Mouse (Mus musculus) heart, postnatal 36 days (tissue): ENCODE data around the gene Pnrc1. TPM values are rescaled to one million over a fixed set of nuclear protein-coding genes. Genes with fewer than 3 reads are reported as not detected.

ENCODE experiments used
- DNase-seq, 2 experiments: peaks; one replicate each; pipeline ENCODE4 v3.0.0; 2021 to 2022
- intact Hi-C: fragments of 180-260 bp; cut with DNase I; formaldehyde crosslinking; loops from one replicate; pipeline ENCODE4 v1.15.1; 2025
- total RNA-seq, 2 experiments: library from RNA; stranded (reverse); gene quantifications; 2 replicates each; pipeline ENCODE4 v1.2.3; 2021

Pnrc1 gene
- total RNA-seq, 2 experiments from 2014 or later = 153 to 155 TPM

- intact Hi-C loops = no loop called here
- no peak for DNase-seq
These were observed 59.1 kb downstream of the Pnrc1 start for GRCm38 (mm10) chr4:33230881-33231280.

DNA sequence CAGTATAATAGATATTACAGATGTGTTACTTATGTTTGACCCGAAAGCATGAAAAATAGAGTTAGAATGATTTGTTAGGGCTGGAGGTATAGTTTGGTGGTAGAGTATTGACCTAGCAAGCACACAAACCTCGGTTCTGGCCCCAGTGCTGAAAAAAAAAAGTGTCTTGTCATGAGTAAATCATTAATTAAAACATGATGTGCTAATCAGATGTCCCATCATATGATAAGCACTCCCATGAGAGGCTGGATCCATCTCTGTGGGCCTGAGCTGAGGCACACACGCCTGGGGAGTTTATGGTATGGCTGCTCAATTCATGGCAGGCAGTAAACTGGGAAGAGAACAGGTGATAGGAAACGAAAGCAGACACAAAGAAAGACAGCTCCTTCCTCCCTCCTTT, 60.3 kb downstream of the Pnrc1 start:
- intact Hi-C loops = no loop called here

DNA sequence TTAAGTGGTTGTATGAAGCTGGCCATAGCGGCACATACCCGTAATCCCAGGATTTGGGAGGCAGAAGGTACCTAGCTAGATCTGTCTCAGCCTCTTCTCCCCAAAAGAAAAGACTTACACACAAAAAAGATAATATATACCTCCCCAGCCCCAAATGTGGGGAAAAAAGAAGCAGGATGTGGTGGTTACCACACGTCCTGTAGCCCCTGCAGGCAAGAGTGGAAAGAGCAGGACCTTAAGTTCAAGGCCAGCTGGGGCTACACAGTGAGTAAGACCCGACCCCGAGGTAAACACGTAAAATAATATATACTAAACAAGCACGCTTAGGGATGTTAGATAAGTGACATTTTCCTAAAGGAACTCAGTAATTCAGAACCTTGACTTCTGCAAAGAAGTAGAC, 62.8 kb downstream of the Pnrc1 start:
- DNase-seq = no peak
- intact Hi-C loops = no loop called here

More for the DNA sequence above, 60.3 kb downstream of the Pnrc1 start:
- no peak for DNase-seq

DNA sequence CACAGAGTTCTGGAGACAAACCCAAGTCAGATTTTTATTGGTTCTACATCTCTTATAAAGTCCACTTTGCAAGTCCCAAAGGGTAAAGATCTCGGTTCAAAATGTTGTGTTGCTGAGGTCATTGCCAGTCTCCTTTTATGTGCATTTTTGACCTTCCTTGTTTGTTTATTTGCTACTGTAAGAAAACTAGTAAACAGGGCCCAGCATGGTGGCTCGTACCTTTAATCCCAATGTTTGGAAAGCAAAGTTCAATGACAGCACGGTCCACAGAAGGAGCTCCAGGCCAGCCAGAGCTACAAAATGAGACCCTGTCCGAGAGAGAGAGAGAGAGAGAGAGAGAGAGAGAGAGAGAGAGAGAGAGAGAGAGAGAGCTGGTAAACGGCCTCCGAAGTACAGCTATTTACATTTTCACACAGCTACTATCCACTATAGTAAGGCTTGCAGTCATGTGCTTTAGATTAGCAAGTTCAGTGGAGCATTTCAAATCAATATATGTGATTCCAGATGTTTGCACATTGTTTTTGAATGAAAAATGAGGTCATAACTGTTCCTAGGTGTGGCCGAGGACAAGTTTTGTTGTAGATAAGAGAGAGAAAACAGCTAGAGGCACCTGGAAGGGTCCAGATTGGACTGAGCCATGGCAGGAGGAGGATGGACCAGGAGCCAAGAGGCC, 65.8 kb downstream of the Pnrc1 start:
- no peak for DNase-seq
- intact Hi-C loops = no loop called here

DNA sequence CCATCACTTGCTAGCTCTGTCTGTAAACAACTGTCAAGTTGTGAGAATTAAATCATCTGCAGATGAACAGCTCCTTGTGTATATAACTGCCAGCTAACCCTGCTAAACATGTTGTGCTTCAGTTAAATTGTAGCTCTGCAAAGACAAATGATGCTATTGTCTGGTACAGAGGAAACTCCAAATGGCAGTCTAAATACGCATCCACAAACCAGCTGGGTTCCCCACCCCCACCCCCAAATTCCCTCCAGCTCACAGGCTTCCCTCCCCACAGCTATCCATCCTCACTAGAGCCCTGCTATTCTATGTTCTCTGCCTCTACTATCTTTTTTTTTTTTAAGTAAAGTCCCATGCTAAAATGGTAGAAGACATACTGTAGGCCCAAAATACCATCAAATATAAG, 68.1 kb downstream of the Pnrc1 start:
- intact Hi-C loops = no loop called here
- no peak for DNase-seq

DNA sequence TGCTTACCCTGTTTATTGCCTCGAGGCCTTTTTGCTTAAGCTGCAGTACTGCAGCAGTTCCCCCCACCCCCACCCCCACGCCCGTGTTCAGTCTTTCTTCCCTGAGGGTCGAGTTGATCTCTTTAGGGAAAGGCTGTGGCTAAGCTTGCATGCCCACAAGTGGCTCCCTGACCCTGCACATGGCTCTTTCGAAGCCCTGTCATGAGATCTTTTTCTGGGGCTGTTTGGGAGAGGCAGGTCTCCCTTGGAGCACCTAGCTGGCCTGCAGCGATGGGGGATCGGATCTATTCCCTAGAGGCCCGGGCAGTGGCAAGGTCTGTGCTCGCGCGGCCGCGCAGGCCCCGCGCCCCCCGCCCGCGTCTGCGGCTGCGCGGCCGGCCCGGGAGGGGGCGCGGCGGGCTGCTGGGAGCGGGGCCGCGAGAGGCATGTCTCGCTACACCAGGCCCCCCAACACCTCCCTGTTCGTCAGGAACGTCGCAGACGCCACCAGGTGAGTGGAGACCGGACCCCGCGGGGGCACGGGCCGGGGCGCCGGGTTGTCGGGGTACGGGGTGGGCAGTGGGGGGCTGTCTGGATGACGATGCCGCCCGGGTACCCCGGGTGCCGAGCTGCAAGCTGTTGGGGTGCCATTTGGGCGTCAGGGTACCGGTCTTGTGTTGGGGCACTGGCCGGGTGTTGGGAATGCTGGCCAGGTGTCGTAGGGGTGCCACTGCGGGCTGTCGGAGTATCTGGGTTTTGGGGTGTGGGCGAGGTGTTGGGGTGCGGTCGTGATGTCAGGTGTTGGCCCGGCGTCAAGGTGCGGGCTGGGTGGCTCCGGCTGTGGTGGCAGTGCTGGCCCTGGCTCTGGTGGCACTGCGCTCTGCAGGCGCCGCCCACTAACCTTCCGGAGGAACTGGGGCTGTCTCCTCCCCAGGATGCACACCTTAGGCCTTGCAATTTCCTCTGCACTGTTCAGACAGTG, 80.8 kb downstream of the Pnrc1 start, which contains the start of gene Srsf12:
Gene Srsf12, plus strand, starts transcription at position 111 of the 961 bp plus-strand sequence.
- intact Hi-C loops = loop anchor here (2.0 kb wide), 1 partner anchor 84 kb away; no protein-coding TSS in a partner anchor
- peak; percentile 2 to 5 for DNase-seq

GRCm38 (mm10) chr4:33207551-33207950, 82.4 kb downstream of the Pnrc1 start:
- intact Hi-C loops = no loop called here
- DNase-seq = no peak

DNA sequence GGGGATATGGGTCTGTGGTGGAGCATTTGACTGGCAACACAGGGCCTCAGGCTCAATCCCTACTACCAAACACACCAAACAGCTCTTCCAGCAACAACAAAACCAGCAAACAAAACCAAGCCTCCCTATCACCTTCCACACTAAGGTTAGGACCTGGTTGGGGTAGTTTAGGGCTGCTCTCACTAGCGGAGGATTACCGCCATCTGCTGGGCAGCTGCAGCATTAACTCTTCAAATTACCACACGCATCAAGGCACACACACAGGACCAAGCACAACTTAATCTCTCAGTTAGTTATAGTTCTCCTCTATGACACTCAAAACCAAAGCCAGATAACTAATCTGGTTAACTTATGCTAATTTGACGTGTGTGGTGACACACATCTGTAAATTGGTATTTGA, 85.3 kb downstream of the Pnrc1 start:
- peak; percentile 36 to 54 for DNase-seq
- intact Hi-C loops = loop anchor here (2.0 kb wide), 2 partner anchors 56 to 80 kb away; no protein-coding TSS in a partner anchor

DNA sequence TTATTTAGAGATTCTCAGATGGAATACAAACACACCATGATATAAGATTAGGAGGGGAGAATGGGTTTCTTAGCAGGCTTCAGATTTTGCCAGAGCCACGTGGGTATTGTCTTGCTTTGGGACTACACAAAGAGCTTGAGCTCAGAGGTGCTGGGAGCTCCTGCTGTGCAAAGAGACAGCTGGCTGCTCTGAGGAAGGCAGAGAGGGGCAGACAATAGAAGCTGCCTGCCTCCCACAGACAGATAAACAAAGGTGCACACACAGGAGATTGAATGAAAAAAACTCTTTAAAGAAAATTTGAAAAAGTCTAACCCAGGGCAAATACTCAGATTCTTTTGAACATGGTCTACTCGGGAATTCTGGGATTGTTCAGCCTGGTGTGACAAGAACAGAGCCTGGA, 91.8 kb downstream of the Pnrc1 start:
- intact Hi-C loops = no loop called here
- DNase-seq = no peak

Other genes with a start within 250 kb of the Pnrc1 start
- 1 to 10 TPM; 1.1 to 1.9 TPM for gene Gabrr2, start 227.2 kb downstream of the Pnrc1 start, total RNA-seq
- gene Gabrr1, start 157.6 kb downstream of the Pnrc1 start, total RNA-seq = under 1 TPM; 0.33 to 0.42 TPM
- 10 to 100 TPM; 55.9 to 62.9 TPM for gene Pm20d2, start 100.4 kb downstream of the Pnrc1 start, total RNA-seq
- not detected for gene Srsf12, start 81.2 kb downstream of the Pnrc1 start, total RNA-seq
- 1 to 10 TPM; 9.5 to 10.0 TPM for gene Rngtt, start 20.1 kb upstream of the Pnrc1 start, total RNA-seq